8 mouse cellular contexts compared by ENCODE assay signal in the genomic region with DNA sequence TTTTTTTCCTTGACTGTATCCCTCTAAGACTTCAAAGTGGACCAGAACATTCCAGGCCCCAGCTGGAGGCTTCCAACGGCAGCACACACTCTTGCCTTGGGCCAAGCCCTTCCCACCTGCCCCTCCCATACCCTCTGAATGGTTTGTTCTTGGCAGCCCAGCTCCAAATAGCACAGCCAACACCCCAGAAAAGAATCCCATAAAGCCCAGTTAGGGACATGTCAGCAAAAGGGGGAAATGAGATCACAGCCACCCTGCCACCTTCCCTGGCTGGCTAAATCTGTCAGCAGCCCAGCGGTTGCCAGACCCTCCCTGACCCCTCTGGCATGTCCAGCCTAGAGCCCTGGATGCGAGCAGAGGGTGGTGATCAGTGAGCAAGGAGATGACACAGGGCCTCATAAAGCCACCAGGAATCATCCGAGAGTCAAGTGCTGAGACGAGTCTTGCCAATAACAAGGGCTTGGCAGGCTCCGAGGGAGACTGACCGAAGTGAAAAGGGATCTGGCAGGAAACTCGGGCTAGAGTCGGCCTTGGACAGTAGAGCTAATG.
DNase-seq lines count a peak whose midpoint lies in the region; ATAC-seq and TF ChIP-seq lines count a peak whose summit lies in the region.

No protein-coding gene starts in this region.

- H3K27ac ChIP-seq in midbrain, postnatal 0 days (ENCODE audit: low read depth, low read length) = no peak overlapping the region
- no peak overlapping the region for H3K27ac ChIP-seq in midbrain, embryonic 15.5 days

- H3K9ac ChIP-seq in midbrain, postnatal 0 days (replicated peaks; ENCODE audit: low read length, poor library complexity, severe bottlenecking) = no peak overlapping the region
- no peak overlapping the region for H3K9ac ChIP-seq in midbrain, embryonic 15.5 days

- no peaks in the 10 kb centered on the region for H3K9me3 ChIP-seq in midbrain, postnatal 0 days (ENCODE audit: low read length)
- no peaks in the 10 kb centered on the region for H3K9me3 ChIP-seq in midbrain, embryonic 15.5 days

- H3K4me2 ChIP-seq in midbrain, postnatal 0 days (ENCODE audit: low read depth, low read length, poor library complexity, severe bottlenecking) = no peak overlapping the region
- H3K4me2 ChIP-seq in midbrain, embryonic 15.5 days = no peak overlapping the region

- H3K4me1 ChIP-seq in midbrain, postnatal 0 days (ENCODE audit: insufficient read depth, low read length) = no peaks in the 10 kb centered on the region
- no peaks in the 10 kb centered on the region for H3K4me1 ChIP-seq in midbrain, embryonic 15.5 days

- H3K4me3 ChIP-seq in midbrain, postnatal 0 days (ENCODE audit: low read depth, low read length) = no peak overlapping the region
- H3K4me3 ChIP-seq in midbrain, embryonic 15.5 days = no peak overlapping the region

- DNase-seq in midbrain, postnatal 0 days (ENCODE audit: low spot score) = peak; percentile 54
- peak; percentile 47 to 51 for DNase-seq in cerebellum, postnatal 14 days
- peak; percentile 82 for DNase-seq in heart, postnatal 4 days
- peak; percentile 39 for DNase-seq in testis, postnatal 14 days (ENCODE audit: low spot score)
- DNase-seq in frontal cortex, adult 2 months (ENCODE audit: extremely low spot score in 1 of 2, low spot score in 1 of 2) = no peak
- no peak for DNase-seq in spleen, postnatal 10 days (ENCODE audit: low spot score in 2 of 2)

- no peak for ATAC-seq in midbrain, postnatal 0 days (ENCODE audit: low FRiP score)
- ATAC-seq in midbrain, embryonic 15.5 days (replicated peaks) = no peak
- ATAC-seq in erythroblast, adult 5-6 weeks (replicated peaks; ENCODE audit: low FRiP score, poor library complexity, severe bottlenecking) = no peak

- TF ChIP-seq CTCF in midbrain, postnatal 0 days (IDR thresholded peaks at IDR 0.05) = no peak

- no peaks in the 10 kb centered on the region for H3K36me3 ChIP-seq in midbrain, postnatal 0 days (ENCODE audit: insufficient read depth, low read length)
- no peaks in the 10 kb centered on the region for H3K36me3 ChIP-seq in midbrain, embryonic 15.5 days (replicated peaks)

- WGBS in midbrain, postnatal 0 days = 67% methylated on average over 9 of the region's 9 CpGs
- WGBS in midbrain, embryonic 15.5 days = 82% methylated on average over 9 of the region's 9 CpGs

- no peaks in the 10 kb centered on the region for H3K27me3 ChIP-seq in midbrain, postnatal 0 days (ENCODE audit: insufficient read depth, low read length)
- no peaks in the 10 kb centered on the region for H3K27me3 ChIP-seq in midbrain, embryonic 15.5 days (replicated peaks)

Comparison
In these comparisons a context has a peak if more than half of its experiments do, and no peak if none do; other contexts are left out.
1. DNase-seq: peak in midbrain, postnatal 0 days (single experiment), cerebellum, postnatal 14 days (2 of 2), heart, postnatal 4 days (single experiment) and testis, postnatal 14 days (single experiment); none in frontal cortex, adult 2 months (0 of 2) and spleen, postnatal 10 days (0 of 2).